Mouse (Mus musculus) thymus, adult 2 months (tissue): ENCODE measurements around the gene Ktn1. TPM values are rescaled to one million over a fixed set of nuclear protein-coding genes. Genes with fewer than 3 reads are reported as not detected.

Experiments
- DNase-seq: peaks from one replicate; pipeline ENCODE4 v3.0.0; 2021
- H3K27ac ChIP-seq: fragments of 200-500 bp; 2 replicates; pipeline ENCODE4 v1.5.1; 2012; ENCODE audit warnings: low read length, control low read depth; ENCODE audit not compliant: control insufficient read depth, insufficient read depth
- H3K27me3 ChIP-seq: fragments of 200-500 bp; 2 replicates; pipeline ENCODE4 v1.6.1; 2012; ENCODE audit warnings: mild to moderate bottlenecking, low read length, moderate library complexity, mixed read lengths; ENCODE audit not compliant: control insufficient read depth, insufficient read depth
- H3K36me3 ChIP-seq: fragments of 200-500 bp; 2 replicates; pipeline ENCODE4 v1.6.1; 2012; ENCODE audit warnings: mild to moderate bottlenecking, low read length, moderate library complexity; ENCODE audit not compliant: control insufficient read depth, insufficient read depth
- H3K4me1 ChIP-seq: fragments of 200-500 bp; replicated peaks from 2 replicates; pipeline ENCODE4 v1.6.1; 2012; ENCODE audit warnings: low read length; ENCODE audit not compliant: control insufficient read depth, insufficient read depth
- H3K4me3 ChIP-seq: fragments of 200-500 bp; 2 replicates; pipeline ENCODE4 v1.5.1; 2012; ENCODE audit warnings: mild to moderate bottlenecking, low read length, control low read depth, moderate library complexity; ENCODE audit not compliant: control insufficient read depth, insufficient read depth
- CTCF ChIP-seq: fragments of 200-500 bp; IDR thresholded peaks from 2 replicates; pipeline ENCODE4 v1.5.1; 2012; ENCODE audit warnings: mild to moderate bottlenecking, control low read depth, low read length, moderate library complexity, borderline replicate concordance; ENCODE audit not compliant: control insufficient read depth, poor library complexity, insufficient read depth; ENCODE audit errors: extremely low read depth
- POLR2A ChIP-seq: fragments of 200-500 bp; IDR thresholded peaks from 2 replicates; pipeline ENCODE4 v1.6.1; 2012; ENCODE audit warnings: mild to moderate bottlenecking, low read length, control low read depth, moderate library complexity; ENCODE audit not compliant: control insufficient read depth, poor library complexity, insufficient read depth; ENCODE audit errors: extremely low read depth
- WGBS: fragments of 180-500 bp; shearing (Covaris S2); methylation state at CpG from one replicate; pipeline ENCODE4 v1.1.7; 2018; 5-methylcytosine and 5-hydroxymethylcytosine counted together
- polyA plus RNA-seq: library from polyadenylated mRNA; depleted of rRNA; stranded (reverse); fragments of >200 nt; gene quantifications from 2 replicates; pipeline ENCODE4 v1.2.3, GENCODE M21; 2012

The Ktn1 gene
- polyA plus RNA-seq, 1 experiment: 9.3 TPM

- H3K36me3 ChIP-seq: no peaks in the 10 kb centered on the region
- H3K27ac ChIP-seq: no peak overlapping the region
- no peak overlapping the region for H3K4me3 ChIP-seq
- TF ChIP-seq POLR2A (no peak), CTCF (no peak)
- no peaks in the 10 kb centered on the region for H3K4me1 ChIP-seq
- 95% methylated on average over 1 of the region's 1 CpGs for WGBS
- DNase-seq: no peak
- no peaks in the 10 kb centered on the region for H3K27me3 ChIP-seq
Measured at GRCm38 (mm10) chr14:47632419-47632818, 15.8 kb upstream of the Ktn1 start.

DNA sequence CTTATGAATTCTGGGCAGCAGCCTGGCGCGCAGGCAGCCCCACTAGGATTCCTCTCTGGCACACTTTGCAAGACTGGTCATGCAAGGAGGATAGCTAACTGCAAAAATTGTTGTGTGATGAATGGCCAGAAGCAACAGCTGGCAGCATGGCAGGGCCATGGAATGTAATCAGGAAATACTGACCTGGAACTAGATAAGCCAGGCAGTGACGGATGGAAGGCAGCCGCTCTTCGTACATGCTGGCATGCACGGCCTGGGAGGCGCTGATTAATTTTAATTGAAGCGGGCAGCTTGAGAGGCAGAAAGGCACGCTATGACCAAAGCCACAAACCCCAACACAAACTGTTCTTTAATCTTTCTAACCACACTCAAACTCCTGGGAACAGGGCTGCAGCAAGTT lies 13.8 kb upstream of the Ktn1 start:
- DNase-seq: no peak
- WGBS: 32% methylated on average over 9 of the region's 9 CpGs

GRCm38 (mm10) chr14:47634846-47635245 lies 13.4 kb upstream of the Ktn1 start:
- WGBS: 77% methylated on average over 7 of the region's 7 CpGs
- no peak overlapping the region for H3K27ac ChIP-seq
- no peak overlapping the region for H3K4me3 ChIP-seq
- no peaks in the 10 kb centered on the region for H3K27me3 ChIP-seq
- TF ChIP-seq POLR2A: no peak
- TF ChIP-seq CTCF: no peak
- no peak for DNase-seq
- no peaks in the 10 kb centered on the region for H3K36me3 ChIP-seq
- H3K4me1 ChIP-seq: no peaks in the 10 kb centered on the region

More for the DNA sequence above, 13.8 kb upstream of the Ktn1 start:
- no peak overlapping the region for H3K4me3 ChIP-seq
- TF ChIP-seq CTCF: no peak
- TF ChIP-seq POLR2A: no peak
- H3K27ac ChIP-seq: no peak overlapping the region
- no peaks in the 10 kb centered on the region for H3K27me3 ChIP-seq
- H3K36me3 ChIP-seq: no peaks in the 10 kb centered on the region
- no peaks in the 10 kb centered on the region for H3K4me1 ChIP-seq

- Histone ChIP-seq H3K27me3 (no peaks in the 10 kb centered on the region), H3K27ac (no peak overlapping the region), H3K4me3 (no peak overlapping the region), H3K4me1 (no peaks in the 10 kb centered on the region), H3K36me3 (no peaks in the 10 kb centered on the region)
- no peak for DNase-seq
- WGBS: 87% methylated on average over 4 of the region's 4 CpGs
- TF ChIP-seq CTCF (no peak), POLR2A (no peak)
Measured at GRCm38 (mm10) chr14:47638316-47638895, 9.8 kb upstream of the Ktn1 start.

DNA sequence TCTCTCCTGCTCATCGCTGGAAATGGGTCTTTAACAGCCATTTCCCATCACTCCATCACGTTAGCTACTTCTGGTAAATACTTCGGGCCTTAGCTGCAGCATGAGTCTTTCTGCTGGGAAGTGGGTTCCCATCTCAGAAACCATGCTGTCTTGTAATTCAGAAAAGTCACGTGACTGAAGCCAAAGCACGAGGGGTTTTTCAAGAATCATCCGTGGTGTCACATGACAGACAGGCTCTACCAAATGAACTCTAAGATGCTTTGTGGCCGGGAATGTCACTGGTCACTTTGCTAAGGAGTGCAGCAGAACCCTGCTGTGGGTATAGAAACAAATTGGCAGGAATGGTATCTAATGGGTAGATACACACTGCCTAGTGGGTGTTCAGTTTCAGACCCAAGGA lies 2.6 kb upstream of the Ktn1 start:
- DNase-seq: no peak
- no peak for TF ChIP-seq CTCF
- TF ChIP-seq POLR2A: no peak
- 80% methylated on average over 7 of the region's 7 CpGs for WGBS
- Histone ChIP-seq H3K27me3 (no peaks in the 10 kb centered on the region), H3K36me3 (no peaks in the 10 kb centered on the region), H3K4me1 (peaks cover 8% of the 10 kb centered on the region), H3K4me3 (no peak overlapping the region), H3K27ac (no peak overlapping the region)

DNA sequence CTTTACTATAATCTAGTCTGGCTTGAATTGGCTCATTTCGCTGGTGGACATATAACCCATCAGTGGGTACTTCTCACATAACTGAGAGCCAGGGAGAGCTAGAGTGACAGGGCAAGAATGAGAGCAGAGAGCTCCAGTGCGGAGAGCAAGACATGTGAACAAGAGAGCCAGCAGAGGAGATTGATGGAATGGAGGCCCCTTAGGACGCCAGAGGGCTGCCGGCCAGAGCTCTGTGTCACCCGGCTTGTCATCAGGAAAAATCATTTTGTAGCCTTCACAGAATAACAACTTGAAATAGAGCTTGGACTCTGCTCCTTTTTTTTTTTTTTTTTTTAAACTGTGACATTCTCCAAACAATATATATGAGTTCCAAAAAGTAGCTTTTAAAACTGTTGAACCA lies 2.0 kb upstream of the Ktn1 start:
- no peaks in the 10 kb centered on the region for H3K27me3 ChIP-seq
- no peak for TF ChIP-seq CTCF
- no peak for TF ChIP-seq POLR2A
- H3K4me3 ChIP-seq: no peak overlapping the region
- no peaks in the 10 kb centered on the region for H3K36me3 ChIP-seq
- 93% methylated on average over 5 of the region's 5 CpGs for WGBS
- peaks cover 8% of the 10 kb centered on the region for H3K4me1 ChIP-seq
- no peak overlapping the region for H3K27ac ChIP-seq
- no peak for DNase-seq

- Histone ChIP-seq H3K4me1 (peaks cover 8% of the 10 kb centered on the region), H3K36me3 (no peaks in the 10 kb centered on the region), H3K4me3 (no peak overlapping the region), H3K27ac (no peak overlapping the region), H3K27me3 (no peaks in the 10 kb centered on the region)
- TF ChIP-seq POLR2A (no peak), CTCF (no peak)
- no peak for DNase-seq
- 78% methylated on average over 9 of the region's 9 CpGs for WGBS
Measured at GRCm38 (mm10) chr14:47646696-47647516, 1.3 kb upstream of the Ktn1 start.
